Mouse (Mus musculus): ENCODE measurements at regions not wholly inside any gene's neighbourhood (a gene's known extent, or its start where the extent isn't known, plus 50 kb on each side); places are given as distances from the start of the nearest gene placed in this dataset.

DNA sequence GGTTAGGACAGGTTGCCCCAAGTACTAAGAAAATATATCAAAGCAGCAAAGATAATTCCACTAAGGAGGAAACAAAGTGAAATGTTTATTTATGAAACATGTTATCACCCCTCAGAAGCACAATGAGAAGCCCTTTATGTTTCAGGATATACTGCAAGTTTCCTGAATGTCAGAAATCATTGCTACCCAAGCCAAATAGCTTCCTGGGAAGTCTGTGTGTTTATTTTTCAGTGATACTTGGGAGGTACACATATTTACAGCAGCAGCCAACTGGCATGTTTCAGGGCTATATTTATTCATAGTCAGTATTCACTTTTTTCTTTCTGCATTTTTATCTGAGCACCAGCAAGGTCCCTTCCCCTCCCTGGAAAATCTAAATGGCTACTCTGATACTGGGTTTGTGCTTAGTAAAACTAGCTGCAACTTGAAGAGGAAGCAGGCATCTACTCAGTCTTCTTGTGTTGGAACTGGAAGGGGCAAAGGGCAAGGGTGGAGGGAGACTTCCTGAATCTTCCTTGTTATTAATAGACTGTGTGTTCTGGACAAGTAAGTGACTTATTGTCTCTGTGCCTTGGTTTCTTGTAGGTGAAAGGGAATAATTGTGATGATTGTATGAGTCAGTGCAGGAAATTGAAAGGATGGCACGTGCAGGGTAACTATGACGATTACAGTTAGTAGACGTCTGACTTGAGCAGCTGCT lies 236.5 kb upstream of the Dach1 start:
- H3K4me1 ChIP-seq (ENCODE audit: control insufficient read depth, insufficient read depth, low read length) = no peaks in the 10 kb centered on the region
- no peaks in the 10 kb centered on the region for H3K9me3 ChIP-seq (ENCODE audit: control insufficient read depth, low read length)
- no peaks in the 10 kb centered on the region for H3K27me3 ChIP-seq (ENCODE audit: control insufficient read depth, insufficient read depth, low read length)
- H3K36me3 ChIP-seq (ENCODE audit: control insufficient read depth, insufficient read depth, low read length) = no peaks in the 10 kb centered on the region
- no peak overlapping the region for H3K9ac ChIP-seq (replicated peaks; ENCODE audit: low read depth, low read length)
- no peak overlapping the region for H3K27ac ChIP-seq (ENCODE audit: low read depth, low read length)
- WGBS = 62% methylated on average over 3 of the region's 3 CpGs
- H3K4me2 ChIP-seq (ENCODE audit: low read depth, low read length) = no peak overlapping the region
- no peak overlapping the region for H3K4me3 ChIP-seq (ENCODE audit: low read depth, low read length)
- ATAC-seq (ENCODE audit: low read depth) = no peak; the same call in 1 of the 2 replicates

DNA sequence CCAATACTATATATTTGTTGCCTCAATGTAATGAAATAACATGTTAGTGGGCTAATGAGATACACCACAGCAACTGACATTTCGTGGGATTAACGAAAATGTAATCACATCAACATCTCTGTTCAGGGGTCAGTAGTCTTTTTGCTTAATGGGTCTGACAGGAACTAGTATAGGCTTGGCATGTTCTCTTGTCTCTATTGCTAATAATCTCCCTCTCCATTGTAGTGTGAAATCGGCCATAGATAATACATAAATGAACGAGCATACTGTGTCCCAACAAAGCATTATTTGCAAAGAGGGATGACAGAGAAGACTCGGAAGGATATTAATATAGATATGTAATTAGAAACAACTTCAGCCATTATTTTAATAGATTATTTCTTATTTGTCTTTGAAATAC lies 234.5 kb upstream of the Dach1 start:
- no peak for ATAC-seq (ENCODE audit: low read depth)
- H3K36me3 ChIP-seq (ENCODE audit: control insufficient read depth, insufficient read depth, low read length) = no peaks in the 10 kb centered on the region
- WGBS = 86% methylated on average over 5 of the region's 5 CpGs

DNA sequence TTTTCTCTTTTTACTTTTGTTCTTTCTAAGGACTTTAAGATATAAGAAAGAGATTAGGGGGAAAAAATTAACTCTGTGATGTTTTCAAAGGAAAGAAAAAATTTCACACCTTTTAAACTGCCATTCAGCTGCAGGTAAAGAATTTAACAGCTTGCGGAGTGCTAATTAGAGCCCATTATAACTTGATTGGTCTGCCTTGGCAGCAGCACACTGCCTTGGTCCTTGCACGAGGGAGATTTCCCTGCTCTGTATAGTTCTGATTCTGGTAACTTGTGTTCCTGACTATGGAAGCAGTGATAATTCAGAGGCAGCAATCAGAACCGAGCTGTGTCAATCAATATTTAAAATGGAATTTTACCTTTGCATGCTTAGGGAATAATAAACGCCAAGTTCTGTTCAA lies 218.3 kb upstream of the Dach1 start:
- no peaks in the 10 kb centered on the region for H3K4me1 ChIP-seq (ENCODE audit: control insufficient read depth, insufficient read depth, low read length)
- no peaks in the 10 kb centered on the region for H3K27me3 ChIP-seq (ENCODE audit: control insufficient read depth, insufficient read depth, low read length)
- H3K9ac ChIP-seq (replicated peaks; ENCODE audit: low read depth, low read length) = no peak overlapping the region
- 51% methylated on average over 4 of the region's 4 CpGs for WGBS
- no peak overlapping the region for H3K27ac ChIP-seq (ENCODE audit: low read depth, low read length)
- no peaks in the 10 kb centered on the region; the same call in 1 of the 2 replicates for H3K9me3 ChIP-seq (ENCODE audit: control insufficient read depth, low read length)
- no peak overlapping the region for H3K4me2 ChIP-seq (ENCODE audit: low read depth, low read length)
- H3K36me3 ChIP-seq (ENCODE audit: control insufficient read depth, insufficient read depth, low read length) = no peaks in the 10 kb centered on the region
- no peak for ATAC-seq (ENCODE audit: low read depth)
- H3K4me3 ChIP-seq (ENCODE audit: low read depth, low read length) = no peak overlapping the region

More for the DNA sequence above, 234.5 kb upstream of the Dach1 start:
- Histone ChIP-seq H3K4me1 (ENCODE audit: control insufficient read depth, insufficient read depth, low read length) (no peaks in the 10 kb centered on the region), H3K27ac (ENCODE audit: low read depth, low read length) (no peak overlapping the region), H3K4me2 (ENCODE audit: low read depth, low read length) (no peak overlapping the region), H3K9me3 (ENCODE audit: control insufficient read depth, low read length) (no peaks in the 10 kb centered on the region), H3K27me3 (ENCODE audit: control insufficient read depth, insufficient read depth, low read length) (no peaks in the 10 kb centered on the region), H3K4me3 (ENCODE audit: low read depth, low read length) (no peak overlapping the region), H3K9ac (replicated peaks; ENCODE audit: low read depth, low read length) (no peak overlapping the region)
